Mouse (Mus musculus): ENCODE data around the gene Svs4.
"Not testable (repeated sequence)": the region's sequence is repeated elsewhere in the genome, so short reads cannot be mapped to it uniquely, and the experiment has no call there.

The Svs4 gene

GRCm38 (mm10) chr2:164278359-164278758 lies at the start of gene Svs4:
Gene Svs4 (minus strand): TSS chr2:164278459.
- DNase-seq: no peak

GRCm38 (mm10) chr2:164320983-164321382 lies 42.7 kb upstream of the Svs4 start:
- no peak for DNase-seq

- DNase-seq: not testable (repeated sequence)
These were observed 38.2 kb upstream of the Svs4 start, which contains the start of gene Svs6 for GRCm38 (mm10) chr2:164316451-164316850. Gene Svs6 (plus strand): TSS chr2:164316751.

- not testable (repeated sequence) for DNase-seq
These were observed 37.2 kb upstream of the Svs4 start for GRCm38 (mm10) chr2:164315460-164315859.

- no peak for DNase-seq
These were observed 34.3 kb upstream of the Svs4 start for GRCm38 (mm10) chr2:164312599-164312998.

- DNase-seq: not testable (repeated sequence)
These were observed 10.7 kb upstream of the Svs4 start, which contains the start of gene Svs3a for GRCm38 (mm10) chr2:164288968-164289367. Gene Svs3a (plus strand): TSS chr2:164289268.

GRCm38 (mm10) chr2:164256540-164256939 lies 21.7 kb downstream of the Svs4 start, which contains the start of gene Svs3b:
Gene Svs3b (minus strand): TSS chr2:164256640.
- DNase-seq: not testable (repeated sequence)

GRCm38 (mm10) chr2:164238366-164238765 lies 39.9 kb downstream of the Svs4 start, which contains the start of gene Svs2:
Gene Svs2 (minus strand): TSS chr2:164238466.
- no peak for DNase-seq

GRCm38 (mm10) chr2:164232671-164233070 lies 45.6 kb downstream of the Svs4 start:
- no peak for DNase-seq

- DNase-seq: no peak
These were observed 49.7 kb downstream of the Svs4 start for GRCm38 (mm10) chr2:164228361-164229070.
